Mouse (Mus musculus) gastrocnemius, adult 18-20 months (tissue): Measurements from ENCODE around the gene Hpf1. TPM values are rescaled to one million over a fixed set of nuclear protein-coding genes. Genes with fewer than 3 reads are reported as not detected.

Experiments used
- DNase-seq: peaks from one replicate; pipeline ENCODE4 v3.0.0; 2021; ENCODE audit warnings: low spot score
- total RNA-seq, 2 experiments: library from RNA; stranded (reverse); gene quantifications; 2 replicates each; pipeline ENCODE4 v1.2.3; 2021

The Hpf1 gene
- total RNA-seq, 2 experiments from 2014 or later, result 5.5 to 7.7 TPM

DNA sequence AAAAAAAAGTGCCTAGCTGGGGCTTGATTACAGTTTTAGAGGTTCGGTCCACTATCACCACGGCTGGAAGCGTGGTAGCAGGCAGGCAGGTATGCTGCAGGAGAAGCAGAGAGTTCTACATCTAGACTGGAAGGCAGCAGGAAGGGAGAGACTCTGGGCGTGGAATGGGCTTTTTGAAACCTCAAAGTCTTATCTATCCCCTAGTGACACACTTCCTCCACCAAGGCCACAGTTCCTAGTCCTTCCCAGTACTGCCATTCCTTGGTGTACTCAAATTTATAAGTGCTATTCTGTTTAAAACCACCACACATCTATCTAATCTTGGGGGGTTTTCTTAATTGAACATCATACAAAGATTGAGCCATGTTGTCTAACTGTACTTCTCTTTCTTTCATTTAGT lies 1.5 kb downstream of the Hpf1 start:
- DNase-seq, result no peak

GRCm38 (mm10) chr8:60895878-60896277 lies 5.7 kb downstream of the Hpf1 start:
- no peak for DNase-seq

- DNase-seq, result peak; percentile 58
Measured at GRCm38 (mm10) chr8:60900147-60900546, 9.9 kb downstream of the Hpf1 start.

DNA sequence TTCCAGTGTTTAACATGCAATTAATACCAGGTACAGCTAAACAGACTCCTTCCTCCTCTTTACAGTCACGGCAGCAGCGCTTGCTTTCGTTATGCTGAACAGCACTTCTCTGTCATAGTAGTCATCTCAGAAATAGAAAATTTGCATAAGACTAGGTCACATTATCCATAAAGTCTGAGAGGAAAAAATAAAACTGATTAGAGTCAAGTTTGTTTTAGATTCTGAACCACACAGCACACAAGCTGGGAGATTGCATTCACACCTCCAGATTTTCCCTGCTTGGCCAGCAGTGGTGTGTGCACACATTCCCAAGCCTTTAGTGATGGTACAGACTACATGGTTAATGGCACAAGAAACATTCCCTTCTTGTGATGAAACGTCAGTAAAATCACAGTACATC lies 21.9 kb downstream of the Hpf1 start:
- DNase-seq, result no peak

DNA sequence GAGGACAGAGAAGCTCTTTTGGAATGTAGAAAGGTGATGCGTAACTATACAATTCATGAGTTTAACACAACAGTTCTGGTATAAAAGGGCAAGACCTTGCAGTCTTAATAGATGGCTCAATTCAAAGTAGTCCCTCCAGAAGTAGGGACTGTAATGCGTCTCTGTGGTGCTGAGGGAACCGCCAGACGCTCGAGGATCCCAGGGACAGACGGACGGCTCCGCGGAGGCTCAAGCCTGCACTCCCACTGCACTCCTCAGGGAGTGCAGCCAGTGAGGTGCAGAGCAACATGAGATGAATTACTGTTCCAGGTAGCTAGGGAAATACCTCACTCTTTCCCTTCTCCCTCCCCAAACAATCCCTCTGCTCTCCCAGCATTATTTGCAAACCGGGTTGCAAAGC lies 22.3 kb downstream of the Hpf1 start:
- no peak for DNase-seq

GRCm38 (mm10) chr8:60919069-60919468 lies 28.9 kb downstream of the Hpf1 start:
- no peak for DNase-seq

DNA sequence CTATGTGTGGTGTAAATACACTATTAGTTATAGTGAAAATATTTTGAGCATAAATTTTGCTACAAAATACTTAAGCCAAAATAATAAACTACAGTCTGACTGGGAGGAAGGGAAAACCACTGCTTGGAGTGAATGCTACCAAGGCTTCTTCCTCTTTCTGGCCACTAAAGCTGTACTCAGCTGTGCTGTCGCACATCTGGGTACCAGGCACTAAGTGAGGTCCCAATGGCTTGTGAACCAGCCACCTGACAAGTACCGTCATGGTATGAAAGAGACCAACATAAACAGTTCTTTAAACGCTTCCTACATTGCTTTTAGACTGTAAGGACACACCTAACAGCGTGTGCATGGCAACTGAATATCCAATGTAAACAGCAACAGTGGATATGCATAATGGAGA lies 30.0 kb downstream of the Hpf1 start:
- no peak for DNase-seq

- DNase-seq, result no peak
Measured at GRCm38 (mm10) chr8:60933617-60934016, 43.4 kb downstream of the Hpf1 start.

DNA sequence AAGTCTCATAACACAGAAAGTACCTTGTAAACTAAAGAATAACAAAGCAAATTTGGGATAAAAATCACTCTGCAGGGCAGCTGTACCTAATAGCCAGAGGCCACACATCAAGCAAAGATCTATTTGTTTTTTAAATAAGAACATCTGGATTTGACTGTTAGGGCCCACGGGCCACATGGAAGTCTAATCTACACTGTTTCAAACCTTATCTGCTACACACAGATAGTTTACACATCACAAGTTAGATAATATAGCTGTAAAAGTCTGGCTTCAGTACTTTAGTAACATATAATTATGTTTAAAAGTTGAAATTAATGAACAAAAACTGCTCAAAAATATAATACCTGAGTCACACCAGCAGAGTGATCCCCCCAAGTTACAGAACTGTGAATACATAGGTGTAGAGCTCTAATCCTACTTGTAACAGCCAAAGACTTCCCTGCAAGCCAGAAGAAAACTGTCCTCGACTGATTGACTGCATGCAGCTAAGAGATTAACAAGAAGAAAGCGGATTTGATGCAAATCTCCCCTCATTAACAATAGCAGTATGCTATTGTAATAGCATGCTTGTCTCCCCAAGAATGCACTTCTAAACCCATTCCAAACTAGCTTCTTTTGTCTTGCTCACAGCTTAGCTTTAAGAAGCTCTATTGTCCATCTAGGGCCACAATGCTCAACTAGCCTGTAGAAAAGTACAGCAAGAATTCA lies 48.7 kb downstream of the Hpf1 start:
- DNase-seq, result no peak

DNA sequence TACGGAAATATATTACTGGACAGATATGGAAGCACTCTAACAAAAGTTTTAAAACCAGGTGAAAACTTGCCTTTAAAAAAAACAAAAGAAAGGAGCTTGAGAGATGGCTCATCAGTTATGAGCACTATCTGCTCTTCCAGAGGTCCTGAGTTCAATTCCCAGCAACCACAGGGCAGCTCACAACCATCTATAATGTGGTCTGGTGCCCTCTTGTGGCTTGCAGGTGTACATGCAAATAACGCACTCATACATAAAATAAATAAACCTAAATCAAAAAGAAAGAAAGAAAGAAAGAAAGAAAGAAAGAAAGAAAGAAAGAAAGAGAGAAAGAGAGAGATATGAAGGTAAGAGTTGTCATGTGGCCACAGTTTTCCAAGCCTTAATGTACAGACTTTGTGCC lies 52.6 kb downstream of the Hpf1 start:
- no peak for DNase-seq

DNA sequence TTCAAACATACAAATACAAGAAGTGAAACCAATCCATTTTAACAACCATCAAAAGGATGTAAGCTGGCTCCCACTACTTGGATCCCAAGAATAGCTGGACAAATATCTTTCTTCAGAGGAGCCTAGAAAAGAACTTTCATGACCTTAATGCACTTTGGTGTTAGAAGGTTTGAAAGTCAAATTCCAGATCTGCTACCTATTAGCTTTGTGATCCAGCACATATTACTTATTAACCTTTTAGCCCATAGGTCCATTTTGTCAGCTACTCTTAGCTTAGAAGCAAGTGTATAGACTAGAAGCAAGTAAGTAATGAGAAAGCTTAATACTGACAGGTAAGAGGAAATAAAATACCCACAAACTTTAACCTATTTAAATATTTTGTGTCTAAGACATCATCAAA lies 57.3 kb downstream of the Hpf1 start:
- no peak for DNase-seq

GRCm38 (mm10) chr8:60949859-60950258 lies 59.6 kb downstream of the Hpf1 start:
- no peak for DNase-seq

DNA sequence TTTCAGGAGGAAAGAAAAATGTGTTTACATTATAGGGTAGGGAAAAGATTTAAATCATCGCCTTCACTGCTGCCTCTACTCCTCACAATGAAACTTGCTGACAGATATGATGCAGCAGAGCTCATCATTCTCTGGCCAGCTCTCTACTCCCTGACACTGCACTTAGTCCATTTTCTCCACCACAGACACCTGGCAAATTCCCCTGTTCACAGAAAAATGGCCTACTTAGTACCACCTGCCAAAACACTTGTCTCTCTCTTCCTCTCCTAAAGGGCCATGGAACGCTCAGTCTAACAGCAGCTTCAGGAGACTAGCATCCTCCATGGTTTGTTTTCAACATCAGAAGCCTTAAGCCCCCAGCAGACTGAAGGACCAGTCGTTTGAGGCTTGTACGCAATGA lies 61.1 kb downstream of the Hpf1 start:
- no peak for DNase-seq

GRCm38 (mm10) chr8:60951757-60952156 lies 61.5 kb downstream of the Hpf1 start:
- no peak for DNase-seq

GRCm38 (mm10) chr8:60952803-60953202 lies 62.6 kb downstream of the Hpf1 start:
- DNase-seq, result no peak

DNA sequence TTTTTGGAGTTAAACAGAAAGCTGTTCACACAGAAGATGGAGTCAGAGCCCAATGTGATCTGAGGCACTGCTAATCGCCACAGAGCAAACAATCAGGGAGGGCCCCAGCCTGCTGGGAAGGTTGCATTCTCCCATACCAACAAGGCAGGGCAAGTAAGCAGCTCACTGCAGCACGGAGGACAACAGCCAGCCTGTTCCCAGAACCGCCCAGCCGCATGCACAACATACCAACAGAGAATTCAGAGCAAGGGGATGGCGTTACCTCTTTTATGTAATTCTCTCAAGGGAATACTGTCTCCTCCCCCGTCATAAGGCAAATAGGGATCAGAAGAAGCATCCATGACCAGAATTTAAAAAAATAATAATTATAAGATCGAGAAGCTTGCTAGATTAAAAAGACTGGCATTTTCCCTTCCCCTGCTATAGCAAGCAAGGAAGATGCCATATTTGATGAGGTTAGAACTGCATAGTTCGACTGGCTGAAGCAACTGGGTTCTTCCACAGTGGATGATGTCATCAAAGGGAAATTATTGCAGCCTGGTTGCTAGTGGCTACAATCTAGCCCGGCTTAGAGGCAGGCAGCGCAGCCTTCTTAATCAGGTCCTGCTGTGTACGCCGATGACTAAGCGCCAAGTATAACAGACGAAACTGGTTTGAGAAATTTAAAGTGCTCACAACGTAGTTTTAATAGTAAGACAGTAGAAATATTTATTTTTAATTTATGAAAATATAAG lies 64.2 kb downstream of the Hpf1 start:
- peak; percentile 67 for DNase-seq

- DNase-seq, result no peak
Measured at GRCm38 (mm10) chr8:60956847-60957246, 66.6 kb downstream of the Hpf1 start.

Other genes with a start within 250 kb of the Hpf1 start
- gene Clcn3, start 92.9 kb downstream of the Hpf1 start, total RNA-seq, result 10 to 100 TPM; 34.9 to 35.2 TPM
- gene Nek1, start 102.8 kb downstream of the Hpf1 start, total RNA-seq, result 1 to 10 TPM; 3.8 to 4.8 TPM